Mouse (Mus musculus): ENCODE measurements around the gene Plek2.
A peak's percentile ranks its signal among the peaks of the same experiment; 100 is the strongest.
"Not testable (repeated sequence)": the region's sequence is repeated elsewhere in the genome, so short reads cannot be mapped to it uniquely, and the experiment has no call there.

Gene Plek2

DNA sequence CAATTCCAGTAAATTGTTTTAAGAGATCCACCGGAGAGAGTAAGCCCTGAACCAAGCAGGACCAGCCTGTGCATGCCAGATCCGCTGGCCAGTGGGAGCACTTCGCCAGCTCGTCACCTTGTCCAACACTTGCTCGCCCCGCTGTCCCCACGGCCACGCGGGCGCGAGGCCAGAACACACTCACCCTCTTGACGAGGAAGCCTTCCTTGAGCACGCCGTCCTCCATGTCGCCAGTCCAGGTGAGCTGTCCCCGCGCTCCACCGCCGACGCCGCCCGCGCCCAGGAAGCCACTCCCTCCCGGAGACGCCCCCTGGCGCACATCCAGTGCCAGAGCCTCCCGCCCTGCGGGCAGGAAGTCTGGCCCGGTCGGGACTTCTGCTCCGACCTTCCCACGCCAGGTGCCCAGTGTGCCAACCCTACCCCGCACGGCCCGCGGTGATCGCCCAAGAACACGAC is at the start of gene Plek2:
TSS of gene Plek2 (minus strand) at position 258 of the 456 bp plus-strand sequence.
- peak; percentile 83 for DNase-seq

DNA sequence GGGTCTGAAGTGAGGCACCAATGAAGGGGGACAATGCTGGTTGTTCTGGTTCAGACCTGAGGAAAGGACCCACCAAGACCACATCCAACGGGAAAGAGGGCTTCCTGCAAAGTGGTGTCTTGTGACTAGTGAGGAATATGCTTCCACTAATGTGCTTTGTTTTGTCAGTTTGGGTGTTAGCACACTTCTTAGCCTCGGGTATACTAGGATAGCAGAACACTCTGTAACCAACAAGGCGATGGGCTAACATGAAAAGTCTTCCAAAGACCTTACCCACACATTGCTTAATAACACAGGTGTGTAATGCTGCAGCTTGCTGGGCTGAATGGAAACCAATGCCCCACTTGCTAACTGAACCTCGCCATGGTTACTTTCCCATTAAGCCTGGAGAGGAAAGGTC is 49.6 kb upstream of the Plek2 start:
- DNase-seq, result no peak

- DNase-seq, result no peak
Measured at GRCm38 (mm10) chr12:78952484-78952883, 45.7 kb upstream of the Plek2 start.

DNA sequence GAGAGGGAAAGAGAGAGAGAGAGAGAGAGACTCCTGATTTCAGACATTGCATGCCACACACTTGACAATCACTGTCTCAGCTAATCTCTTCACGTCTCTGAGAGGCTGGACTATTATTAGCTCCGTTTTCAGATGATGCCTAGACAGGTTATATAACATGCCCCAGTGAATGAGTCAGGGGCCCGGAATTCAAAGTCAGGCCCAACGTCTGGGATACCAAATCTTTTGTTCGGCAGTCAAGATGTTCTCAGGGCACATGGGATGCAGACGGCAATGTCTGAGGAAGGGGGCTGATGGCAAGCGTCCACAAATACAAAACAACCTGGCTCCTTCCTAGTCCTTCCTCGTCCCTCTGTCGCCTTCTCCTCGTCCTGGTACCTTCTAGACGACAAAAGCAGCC is 45.3 kb upstream of the Plek2 start:
- no peak for DNase-seq

GRCm38 (mm10) chr12:78947661-78948060 is 40.9 kb upstream of the Plek2 start:
- no peak for DNase-seq

GRCm38 (mm10) chr12:78947161-78947560 is 40.4 kb upstream of the Plek2 start:
- no peak for DNase-seq

DNA sequence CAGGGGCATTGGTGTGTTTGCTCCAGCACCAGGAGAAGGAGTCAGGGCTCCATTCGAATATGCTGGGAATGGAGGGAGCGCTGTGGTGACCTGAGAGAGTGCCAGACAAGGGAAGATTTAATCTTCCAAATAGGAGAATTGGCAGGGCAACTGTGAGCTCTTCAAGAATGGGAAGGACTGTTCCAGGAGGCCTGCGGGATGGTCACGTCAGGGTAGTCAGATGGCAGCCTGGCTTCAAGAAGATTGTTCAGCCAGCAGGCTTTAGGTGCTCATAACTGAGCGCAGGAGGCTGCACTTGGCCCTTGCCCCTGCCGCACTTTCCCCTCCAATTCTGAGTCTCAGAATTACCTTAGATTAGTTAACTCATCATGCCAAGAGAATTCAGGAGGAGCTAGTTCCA is 36.2 kb upstream of the Plek2 start:
- DNase-seq, result no peak

- no peak for DNase-seq
Measured at GRCm38 (mm10) chr12:78940081-78940480, 33.3 kb upstream of the Plek2 start.

DNA sequence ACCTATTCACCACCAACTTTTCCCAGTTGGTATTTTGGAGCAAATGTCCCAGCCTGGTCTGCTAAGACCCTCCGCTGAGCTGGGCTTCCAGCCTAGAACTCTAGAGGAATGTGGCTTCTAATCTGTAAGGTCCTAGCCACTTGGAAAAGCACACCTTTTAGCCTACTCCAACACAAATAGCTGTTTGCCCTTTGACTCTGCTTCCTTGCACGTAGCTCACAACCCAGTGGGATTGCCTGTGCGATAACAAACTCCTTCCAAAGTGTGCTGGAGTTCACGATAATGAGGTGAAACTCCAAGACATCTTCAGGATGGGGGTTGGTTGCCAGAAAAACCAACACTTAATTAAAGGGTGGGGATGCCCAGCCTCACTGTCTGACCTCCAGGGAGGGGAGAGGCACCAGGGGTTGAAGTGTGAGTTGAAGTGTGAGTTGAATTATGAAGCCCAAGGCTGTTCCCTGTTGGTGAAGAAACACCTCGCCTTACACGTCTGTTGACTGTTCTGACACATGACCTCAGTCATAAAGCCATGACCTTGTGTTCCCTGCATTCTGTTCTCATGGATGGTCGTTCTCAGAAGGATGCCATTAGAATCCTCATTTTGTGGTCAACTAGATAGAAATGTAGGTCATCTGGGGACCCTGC is 32.8 kb upstream of the Plek2 start:
- no peak for DNase-seq

DNA sequence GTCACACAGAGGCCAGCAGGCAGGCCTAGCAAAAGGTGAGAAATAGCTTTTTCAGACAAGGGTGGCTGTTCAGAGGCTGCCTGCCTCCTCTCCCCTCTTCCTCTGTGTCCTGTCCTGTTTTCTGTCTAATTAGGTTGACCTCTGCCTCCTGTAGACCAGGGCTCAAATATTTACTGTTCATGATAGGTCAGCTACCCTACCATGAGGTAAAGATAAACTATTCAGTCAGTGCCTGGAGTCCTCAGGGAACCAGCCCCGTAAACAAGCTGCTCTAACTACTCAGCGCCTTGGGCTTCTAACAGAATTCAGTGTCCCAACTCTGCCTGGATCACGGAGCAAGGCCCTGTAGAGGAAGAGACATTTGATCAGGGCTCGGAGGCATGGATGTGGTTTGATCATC is 29.7 kb upstream of the Plek2 start:
- no peak for DNase-seq

DNA sequence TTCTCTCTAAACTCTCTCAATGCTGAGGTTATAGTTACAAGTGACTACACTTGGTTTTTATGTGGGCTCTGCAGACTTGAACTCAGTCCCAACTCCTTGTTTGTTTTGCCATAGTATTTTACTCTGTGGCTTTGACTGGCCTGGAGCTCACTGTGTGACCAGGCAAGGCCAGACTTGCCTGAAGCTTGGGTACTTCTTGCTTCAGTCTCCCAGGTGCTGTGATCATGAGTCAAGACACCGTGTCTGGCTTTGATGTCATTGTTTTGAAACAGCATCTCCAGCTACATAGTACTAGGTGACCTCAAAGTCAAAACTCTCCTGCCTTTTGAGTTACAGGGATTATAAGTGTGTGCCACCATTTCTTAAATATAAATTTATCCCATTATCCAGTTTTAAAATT is 23.1 kb upstream of the Plek2 start:
- DNase-seq, result no peak

DNA sequence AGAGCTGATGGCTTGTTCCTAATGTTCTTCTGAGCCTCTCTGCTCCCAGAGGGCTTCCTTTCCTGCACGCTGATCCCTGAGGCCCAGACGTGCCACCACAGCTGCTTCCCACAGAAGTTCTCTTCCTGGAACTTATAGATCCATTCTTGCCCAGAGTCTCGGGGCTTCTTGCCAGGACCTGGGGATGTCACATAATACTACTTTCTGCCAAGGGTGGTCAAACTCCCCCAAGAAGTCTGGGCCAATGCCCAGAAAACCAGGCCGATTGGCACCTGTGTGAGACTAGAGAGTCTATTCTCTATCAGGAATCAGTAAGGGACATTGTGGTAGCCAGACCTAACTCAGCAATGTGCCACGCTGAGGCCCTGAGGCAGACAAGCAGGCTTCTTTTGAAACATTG is 20.5 kb upstream of the Plek2 start:
- no peak for DNase-seq

- DNase-seq, result no peak
Measured at GRCm38 (mm10) chr12:78923539-78924189, 16.9 kb upstream of the Plek2 start.

GRCm38 (mm10) chr12:78922977-78923376 is 16.2 kb upstream of the Plek2 start:
- DNase-seq, result not testable (repeated sequence)

- DNase-seq, result no peak
Measured at GRCm38 (mm10) chr12:78922058-78922457, 15.3 kb upstream of the Plek2 start.

GRCm38 (mm10) chr12:78921421-78921820 is 14.7 kb upstream of the Plek2 start:
- peak; percentile 9 for DNase-seq

DNA sequence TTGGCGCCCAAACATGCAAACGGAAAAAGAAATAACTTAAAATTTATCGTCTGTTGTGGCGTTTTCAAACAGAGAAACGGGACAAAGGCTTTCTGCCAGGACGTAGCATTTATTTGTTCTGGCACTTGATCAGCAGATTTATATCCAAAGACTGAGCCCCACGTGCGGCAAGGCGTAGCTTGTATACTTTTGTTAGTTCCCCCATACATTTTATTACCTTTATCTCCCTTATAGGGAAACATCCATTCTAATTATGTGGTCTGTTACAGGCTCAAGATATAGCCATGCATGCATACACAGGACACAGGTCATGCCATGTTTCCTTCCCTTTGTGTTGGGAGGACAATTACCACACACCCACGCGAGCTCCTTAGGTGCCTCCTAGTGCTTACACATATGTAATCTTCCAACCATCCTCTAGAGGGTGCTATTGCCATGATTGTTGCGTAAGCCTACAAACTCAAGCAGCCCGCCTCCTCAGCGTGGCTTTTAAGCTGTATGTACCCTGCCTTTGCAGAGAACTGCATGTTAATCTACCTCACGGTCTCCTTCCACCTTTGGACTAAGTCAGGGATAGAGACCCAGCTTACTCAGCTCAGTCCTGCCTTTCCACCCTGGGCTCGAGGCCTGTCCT is 12.4 kb upstream of the Plek2 start:
- DNase-seq, result peak; percentile 84

- DNase-seq, result peak; percentile 90
Measured at GRCm38 (mm10) chr12:78918227-78919078, 11.7 kb upstream of the Plek2 start.

GRCm38 (mm10) chr12:78916278-78916677 is 9.5 kb upstream of the Plek2 start:
- no peak for DNase-seq

DNA sequence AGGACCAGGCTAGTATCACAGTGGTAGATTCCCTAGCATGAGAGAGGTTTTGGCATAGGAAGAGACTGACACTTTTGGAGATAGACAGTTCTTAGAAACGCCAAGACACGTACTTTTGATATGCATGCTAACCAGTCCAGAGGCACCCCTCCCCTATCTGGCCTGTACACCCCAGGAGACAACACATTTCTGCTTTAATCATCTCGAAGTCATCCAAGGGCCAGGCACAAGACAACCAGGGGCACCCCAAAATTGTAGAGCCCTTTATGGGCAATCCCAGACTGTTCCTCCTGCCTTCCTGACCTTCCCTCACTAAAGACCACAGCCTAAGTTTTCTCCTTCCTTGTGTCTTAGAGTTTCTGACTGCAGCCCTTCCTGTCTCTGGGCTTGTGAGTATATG is 8.8 kb upstream of the Plek2 start:
- DNase-seq, result no peak

- no peak for DNase-seq
Measured at GRCm38 (mm10) chr12:78914458-78914857, 7.7 kb upstream of the Plek2 start.

GRCm38 (mm10) chr12:78911707-78912417 is 5.1 kb upstream of the Plek2 start:
- DNase-seq, result peak; percentile 42

Data from lung, postnatal 10 days (tissue).